Mouse (Mus musculus): ENCODE measurements around the gene Cdc25b. TPM values are rescaled to one million over a fixed set of nuclear protein-coding genes. Genes with fewer than 3 reads are reported as not detected.

The Cdc25b gene
- 65.9 and 79.3 TPM in 2 replicates for polyA plus RNA-seq (2016; fragmentation: Nextera tagmentation; extraction: Ambion mirVana)

DNA sequence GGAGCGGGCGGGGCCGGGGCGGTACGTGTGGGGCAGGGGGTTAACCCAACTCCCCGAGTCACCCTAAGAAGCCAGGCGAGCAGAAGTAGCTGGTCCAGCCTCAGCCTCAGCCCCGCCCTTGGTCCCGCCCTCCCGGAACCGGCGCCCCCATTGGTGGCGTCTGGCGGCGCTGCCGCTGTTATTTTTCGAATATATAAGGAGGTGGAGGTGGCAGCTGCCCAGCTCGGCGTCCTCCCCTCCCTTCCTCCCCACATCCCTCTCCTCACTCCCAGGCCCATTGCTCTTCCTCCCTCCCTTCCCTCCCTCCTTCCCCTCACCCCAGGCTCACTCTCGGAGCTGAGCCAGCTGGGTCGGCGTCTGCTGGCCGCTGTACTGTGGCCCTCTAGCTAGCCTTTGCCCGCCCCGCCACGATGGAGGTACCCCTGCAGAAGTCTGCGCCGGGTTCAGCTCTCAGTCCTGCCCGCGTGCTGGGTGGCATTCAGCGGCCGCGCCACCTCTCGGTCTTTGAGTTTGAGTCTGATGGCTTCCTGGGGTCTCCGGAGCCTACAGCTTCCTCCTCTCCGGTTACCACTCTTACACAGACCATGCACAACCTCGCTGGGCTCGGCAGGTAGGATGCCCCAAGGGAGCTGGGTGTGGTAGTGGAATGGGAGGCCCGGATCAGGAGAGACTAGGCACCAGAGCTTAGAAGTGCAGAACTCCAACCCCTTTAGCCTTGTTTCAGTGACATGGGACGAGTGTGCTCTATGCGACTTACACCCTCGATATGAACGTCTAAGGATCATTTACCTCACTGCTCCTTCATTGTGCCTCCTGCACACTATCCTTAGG lies at the start of gene Cdc25b, which contains the start of gene Spef1:
Gene Cdc25b, plus strand, starts transcription at position 179 of the 831 bp plus-strand sequence.
Gene Spef1, minus strand, starts transcription at position 512 of the 831 bp plus-strand sequence.
- Histone ChIP-seq H3K27me3 (ENCODE audit: poor library complexity, severe bottlenecking) (peaks cover 16% of the 10 kb centered on the region), H3K4me3 (peak within 1 kb of the TSS; percentile 83), H3K36me3 (replicated peaks) (peaks cover 32% of the 10 kb centered on the region), H3K27ac (peak within 1 kb of the TSS; percentile 96), H3K4me1 (peaks cover 62% of the 10 kb centered on the region), H3K9me3 (no peaks in the 10 kb centered on the region)
- under 1% methylated on average over 43 of the region's 43 CpGs for WGBS
- peak; percentile 88 for DNase-seq (ENCODE audit: extremely low spot score, low spot score)

DNA sequence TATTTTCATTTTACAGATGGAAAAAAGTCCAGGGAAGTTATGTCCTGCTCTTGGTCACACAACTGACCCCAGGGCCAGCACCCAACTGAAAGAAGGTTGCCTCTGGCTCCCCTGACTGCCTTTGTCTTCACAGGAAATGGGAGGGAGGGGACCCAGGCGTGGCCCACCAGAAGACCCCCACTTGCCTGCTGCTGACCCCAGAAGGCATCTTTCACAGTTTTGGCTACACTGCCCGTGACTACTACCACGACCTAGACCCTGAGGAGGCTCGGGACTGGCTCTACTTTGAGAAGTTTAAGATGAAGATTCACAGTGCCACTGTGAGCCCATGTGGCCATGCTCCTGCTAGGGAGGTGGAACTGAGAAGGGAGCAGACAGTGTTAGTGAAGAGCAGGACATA lies 48.5 kb upstream of the Cdc25b start:
- H3K27ac ChIP-seq = no peak overlapping the region
- H3K4me1 ChIP-seq = peaks cover 57% of the 10 kb centered on the region
- WGBS = 88% methylated on average over 4 of the region's 4 CpGs

DNA sequence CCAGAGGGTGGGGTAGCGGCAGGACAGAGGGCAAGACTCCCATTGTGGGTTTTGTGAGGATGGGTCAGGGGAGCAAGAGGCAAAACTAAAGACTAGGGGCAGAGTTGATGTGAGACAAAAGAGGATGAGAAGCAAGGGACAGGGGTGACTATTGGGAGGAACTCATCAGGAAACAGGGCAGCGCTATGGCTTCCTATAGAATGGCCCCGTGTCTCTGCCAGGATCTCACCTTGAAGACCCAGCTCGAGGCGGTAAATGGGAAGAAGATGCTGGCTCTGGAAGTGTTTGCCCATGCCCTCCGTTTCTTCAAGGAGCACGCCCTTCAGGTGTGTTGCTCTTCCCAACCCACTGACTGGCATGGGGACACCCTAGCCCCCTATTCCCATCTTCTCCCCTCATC lies 48.0 kb upstream of the Cdc25b start:
- no peak for DNase-seq (ENCODE audit: extremely low spot score, low spot score)
- H3K36me3 ChIP-seq (replicated peaks) = peaks cover 36% of the 10 kb centered on the region
- H3K27ac ChIP-seq = no peak overlapping the region
- peaks cover 58% of the 10 kb centered on the region for H3K4me1 ChIP-seq
- no peaks in the 10 kb centered on the region for H3K9me3 ChIP-seq
- no peaks in the 10 kb centered on the region for H3K27me3 ChIP-seq (ENCODE audit: poor library complexity, severe bottlenecking)
- 96% methylated on average over 7 of the region's 7 CpGs for WGBS
- H3K4me3 ChIP-seq = no peak overlapping the region

More for the DNA sequence above, 48.5 kb upstream of the Cdc25b start:
- H3K36me3 ChIP-seq (replicated peaks) = peaks cover 31% of the 10 kb centered on the region
- DNase-seq (ENCODE audit: extremely low spot score, low spot score) = no peak
- no peaks in the 10 kb centered on the region for H3K27me3 ChIP-seq (ENCODE audit: poor library complexity, severe bottlenecking)
- no peaks in the 10 kb centered on the region for H3K9me3 ChIP-seq
- H3K4me3 ChIP-seq = no peak overlapping the region

DNA sequence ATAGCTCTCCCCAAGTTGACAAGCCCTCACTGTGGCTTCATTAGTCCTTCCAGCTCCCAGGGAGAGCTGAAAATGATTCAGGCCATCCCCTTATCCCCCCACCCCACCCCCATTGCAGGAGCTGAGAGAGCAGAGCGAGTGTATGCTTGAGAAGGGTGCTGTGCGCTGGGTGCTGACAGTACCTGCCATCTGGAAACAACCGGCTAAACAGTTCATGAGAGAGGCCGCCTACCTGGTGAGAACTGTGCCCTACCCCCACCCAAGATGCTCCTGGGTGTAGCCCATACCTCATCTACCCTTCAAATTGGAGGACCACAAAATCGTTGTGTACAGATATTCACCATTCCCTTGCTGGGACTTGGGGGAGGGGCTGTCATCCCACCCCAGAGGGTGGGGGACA lies 47.5 kb upstream of the Cdc25b start:
- 94% methylated on average over 5 of the region's 5 CpGs for WGBS
- Histone ChIP-seq H3K9me3 (no peaks in the 10 kb centered on the region), H3K4me1 (peaks cover 53% of the 10 kb centered on the region), H3K27ac (no peak overlapping the region), H3K4me3 (no peak overlapping the region), H3K36me3 (replicated peaks) (peaks cover 40% of the 10 kb centered on the region), H3K27me3 (ENCODE audit: poor library complexity, severe bottlenecking) (no peaks in the 10 kb centered on the region)
- no peak for DNase-seq (ENCODE audit: extremely low spot score, low spot score)

DNA sequence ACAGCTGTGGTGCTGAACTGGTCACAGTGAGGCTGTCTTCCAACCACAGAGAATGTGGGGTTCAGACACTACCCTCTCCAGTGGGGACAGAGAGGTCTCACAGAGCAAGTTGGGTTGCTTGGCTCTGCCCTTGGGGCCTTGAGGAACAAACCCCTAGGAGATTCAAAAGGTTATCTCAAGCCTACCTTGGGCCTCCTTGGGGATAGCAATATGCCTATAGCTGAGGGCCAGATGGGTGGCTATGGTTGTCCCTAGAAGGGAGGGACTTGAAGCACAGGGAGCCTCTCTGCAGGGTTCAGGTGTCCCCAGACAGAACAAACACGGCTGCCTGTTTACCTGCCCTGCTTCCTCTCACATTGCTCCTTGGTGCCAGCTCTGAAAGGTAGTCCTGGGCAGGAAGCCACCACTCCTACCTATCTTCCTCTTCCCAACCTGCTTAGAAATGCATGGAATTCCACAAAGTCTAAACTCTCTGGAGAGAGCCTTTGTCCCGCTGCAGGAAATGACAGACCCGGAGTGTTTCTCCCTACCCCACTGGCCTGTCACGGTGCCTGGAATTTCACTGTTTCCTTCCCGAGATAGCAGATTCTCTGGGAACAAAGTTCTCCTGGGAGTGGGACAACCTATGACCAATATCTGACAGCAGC lies 46.7 kb upstream of the Cdc25b start:
- H3K27ac ChIP-seq = 0 out of 2 replicates have a peak overlapping the region, but pooled peaks have one; percentile 41
- H3K4me3 ChIP-seq = no peak overlapping the region
- 78% methylated on average over 5 of the region's 5 CpGs for WGBS
- peaks cover 47% of the 10 kb centered on the region for H3K36me3 ChIP-seq (replicated peaks)
- peaks cover 47% of the 10 kb centered on the region for H3K4me1 ChIP-seq
- no peaks in the 10 kb centered on the region for H3K27me3 ChIP-seq (ENCODE audit: poor library complexity, severe bottlenecking)
- DNase-seq (ENCODE audit: extremely low spot score, low spot score) = no peak
- no peaks in the 10 kb centered on the region for H3K9me3 ChIP-seq

DNA sequence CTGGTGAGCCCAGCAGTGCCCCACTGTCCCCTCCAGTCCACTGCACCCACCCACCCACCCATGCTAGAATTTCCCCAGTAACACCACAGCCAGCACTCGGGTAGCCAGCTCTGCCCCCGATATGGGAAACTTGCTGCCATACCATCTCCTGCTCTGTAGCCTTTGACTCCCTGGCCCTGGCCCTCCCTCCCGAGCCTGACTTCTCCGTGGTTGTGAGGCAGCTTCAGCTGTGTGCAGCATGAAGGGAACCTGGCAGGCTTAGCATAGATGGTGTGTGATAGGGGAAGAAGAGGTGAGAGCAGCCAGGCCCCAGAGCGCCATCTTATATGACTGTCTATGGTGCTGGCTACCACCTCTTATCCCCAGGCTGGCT lies 46.2 kb upstream of the Cdc25b start:
- Histone ChIP-seq H3K4me1 (peaks cover 42% of the 10 kb centered on the region), H3K4me3 (no peak overlapping the region), H3K36me3 (replicated peaks) (peaks cover 52% of the 10 kb centered on the region), H3K9me3 (no peaks in the 10 kb centered on the region), H3K27ac (0 out of 2 replicates have a peak overlapping the region, but pooled peaks have one; percentile 41), H3K27me3 (ENCODE audit: poor library complexity, severe bottlenecking) (no peaks in the 10 kb centered on the region)
- DNase-seq (ENCODE audit: extremely low spot score, low spot score) = no peak
- WGBS = 72% methylated on average over 5 of the region's 5 CpGs

DNA sequence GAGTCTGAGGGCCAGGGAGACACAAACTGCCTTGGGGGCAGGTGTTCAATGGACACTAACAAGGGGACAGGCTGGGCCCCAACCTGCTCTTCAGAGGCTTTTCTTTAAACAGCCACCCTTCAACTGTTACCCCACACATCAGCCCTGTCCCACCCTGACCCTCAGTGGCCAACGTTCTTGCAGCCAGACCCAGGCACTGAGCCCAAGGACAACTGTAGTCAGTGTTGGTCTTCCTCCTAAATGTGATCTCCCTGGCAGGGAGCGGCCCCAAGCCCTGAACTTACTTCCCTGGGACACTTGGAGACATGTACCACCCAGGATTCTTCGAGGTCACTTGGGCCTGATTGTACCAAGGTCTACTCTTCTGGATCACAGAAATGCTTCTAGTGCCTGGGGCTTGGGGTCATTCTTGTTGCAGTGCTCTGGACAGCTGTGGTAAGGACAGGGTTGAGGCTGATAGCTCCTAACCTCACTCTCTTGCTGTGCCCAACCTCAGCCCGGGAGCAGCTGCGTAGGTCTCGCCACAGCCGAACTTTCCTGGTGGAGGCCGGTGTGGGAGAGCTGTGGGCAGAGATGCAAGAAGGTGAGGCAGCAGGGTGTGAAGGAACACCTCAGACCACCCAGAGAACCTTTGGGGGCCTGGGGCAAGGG lies 45.3 kb upstream of the Cdc25b start:
- Histone ChIP-seq H3K4me3 (no peak overlapping the region), H3K9me3 (no peaks in the 10 kb centered on the region), H3K36me3 (replicated peaks) (peaks cover 62% of the 10 kb centered on the region), H3K27me3 (ENCODE audit: poor library complexity, severe bottlenecking) (no peaks in the 10 kb centered on the region), H3K4me1 (peaks cover 35% of the 10 kb centered on the region), H3K27ac (no peak overlapping the region)
- no peak for DNase-seq (ENCODE audit: extremely low spot score, low spot score)
- 92% methylated on average over 8 of the region's 8 CpGs for WGBS

DNA sequence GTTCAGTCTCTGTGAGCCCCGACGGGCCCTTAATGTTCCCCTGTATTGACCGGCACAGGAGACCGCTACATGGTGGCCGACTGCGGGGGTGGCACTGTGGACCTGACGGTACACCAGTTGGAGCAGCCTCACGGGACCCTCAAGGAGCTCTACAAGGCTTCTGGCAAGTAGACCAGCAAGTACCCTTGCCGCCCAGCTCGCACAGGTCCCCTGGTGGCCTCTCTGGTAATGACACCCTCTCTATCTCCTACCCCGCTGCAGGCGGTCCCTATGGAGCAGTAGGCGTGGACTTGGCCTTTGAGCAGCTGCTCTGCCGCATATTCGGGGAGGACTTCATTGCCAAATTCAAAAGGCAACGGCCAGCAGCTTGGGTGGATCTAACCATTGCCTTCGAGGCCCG lies 44.2 kb upstream of the Cdc25b start:
- DNase-seq (ENCODE audit: extremely low spot score, low spot score) = peak; percentile 74
- Histone ChIP-seq H3K4me3 (no peak overlapping the region; the same call in 1 of the 2 replicates), H3K4me1 (peaks cover 30% of the 10 kb centered on the region), H3K9me3 (no peaks in the 10 kb centered on the region), H3K36me3 (replicated peaks) (peaks cover 70% of the 10 kb centered on the region), H3K27ac (no peak overlapping the region), H3K27me3 (ENCODE audit: poor library complexity, severe bottlenecking) (no peaks in the 10 kb centered on the region)
- 38% methylated on average over 18 of the region's 18 CpGs for WGBS

DNA sequence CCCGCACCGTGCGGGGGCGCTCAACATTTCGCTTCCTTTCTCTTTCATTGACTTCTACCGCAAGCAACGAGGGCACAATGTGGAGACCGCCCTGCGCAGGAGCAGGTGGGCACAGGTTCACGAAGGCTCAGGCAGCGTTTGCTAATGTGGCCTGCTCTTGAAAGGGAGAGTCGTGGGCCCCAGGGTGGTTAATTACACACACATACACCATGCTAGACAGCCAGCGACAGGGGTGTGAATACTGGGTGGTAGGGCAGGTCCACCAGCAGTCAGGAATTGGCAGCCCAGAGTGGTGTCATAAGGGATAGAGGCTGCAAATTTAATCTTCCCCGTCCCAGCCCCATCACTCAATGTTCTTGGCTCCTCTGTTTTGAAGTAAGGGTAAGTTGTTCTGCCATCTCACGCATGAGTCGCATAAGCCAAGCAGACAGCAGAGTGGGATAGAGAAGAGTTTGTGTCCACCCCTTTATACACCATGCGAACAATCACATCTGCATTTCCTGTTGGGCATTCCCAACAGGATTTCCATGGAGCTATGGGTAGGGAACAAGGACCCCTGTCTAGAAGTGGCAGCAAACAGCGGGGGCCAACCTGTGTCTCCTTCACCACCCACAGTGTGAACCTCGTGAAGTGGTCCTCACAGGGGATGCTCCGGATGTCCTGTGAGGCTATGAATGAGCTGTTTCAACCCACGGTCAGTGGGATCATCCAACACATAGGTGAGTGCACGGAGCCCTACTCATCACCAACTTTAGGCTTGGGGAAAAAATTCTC lies 43.6 kb upstream of the Cdc25b start:
- peaks cover 26% of the 10 kb centered on the region for H3K4me1 ChIP-seq
- H3K27me3 ChIP-seq (ENCODE audit: poor library complexity, severe bottlenecking) = no peaks in the 10 kb centered on the region
- no peak overlapping the region; the same call in 1 of the 2 replicates for H3K4me3 ChIP-seq
- 68% methylated on average over 22 of the region's 22 CpGs for WGBS
- H3K27ac ChIP-seq = no peak overlapping the region
- no peaks in the 10 kb centered on the region for H3K9me3 ChIP-seq
- peaks cover 71% of the 10 kb centered on the region for H3K36me3 ChIP-seq (replicated peaks)
- no peak for DNase-seq (ENCODE audit: extremely low spot score, low spot score)

DNA sequence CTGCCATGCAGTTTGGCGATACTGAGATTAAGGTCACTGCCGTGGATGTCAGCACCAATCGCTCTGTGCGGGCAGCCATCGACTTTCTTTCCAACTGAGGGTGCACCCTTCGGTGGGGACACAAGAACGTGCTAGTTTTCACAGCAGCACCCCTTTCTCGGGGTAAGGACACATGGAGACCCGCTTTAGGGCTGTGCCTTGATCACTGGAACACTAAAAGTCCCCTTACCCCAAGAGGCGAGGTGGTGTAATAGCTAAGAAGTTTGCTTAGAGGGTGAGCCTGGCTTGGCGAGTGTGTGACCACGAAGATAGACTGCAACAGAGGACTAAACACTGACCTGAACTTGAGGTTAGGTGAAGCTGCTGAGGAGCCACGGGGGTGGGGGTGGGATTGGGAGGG lies 41.6 kb upstream of the Cdc25b start:
- DNase-seq (ENCODE audit: extremely low spot score, low spot score) = no peak
- H3K4me1 ChIP-seq = peaks cover 24% of the 10 kb centered on the region
- H3K9me3 ChIP-seq = no peaks in the 10 kb centered on the region
- H3K27me3 ChIP-seq (ENCODE audit: poor library complexity, severe bottlenecking) = no peaks in the 10 kb centered on the region
- whole genome bisulfite sequencing = 66% methylated on average over 13 of the region's 13 CpGs
- H3K36me3 ChIP-seq (replicated peaks) = peaks cover 78% of the 10 kb centered on the region
- no peak overlapping the region for H3K27ac ChIP-seq
- no peak overlapping the region for H3K4me3 ChIP-seq

DNA sequence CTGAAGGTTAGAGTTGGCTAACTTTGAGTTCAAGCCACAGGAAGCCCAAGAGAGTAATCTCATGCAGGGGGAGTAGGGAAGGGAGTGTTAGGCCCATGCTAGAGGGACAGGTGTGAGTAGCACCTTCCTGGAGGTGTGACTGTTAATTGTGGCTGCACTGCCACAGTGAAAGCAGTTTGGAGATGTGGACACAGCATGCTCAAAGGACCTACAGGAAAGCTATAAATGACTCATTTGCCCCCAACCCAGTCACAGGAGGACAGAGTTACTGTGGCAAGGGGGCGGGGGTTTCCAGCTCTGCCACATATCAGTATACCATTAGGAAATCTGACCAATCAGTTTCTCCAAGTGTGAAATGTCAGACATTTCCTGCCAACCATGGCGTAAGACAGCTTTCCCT lies 41.2 kb upstream of the Cdc25b start:
- Histone ChIP-seq H3K36me3 (replicated peaks) (peaks cover 82% of the 10 kb centered on the region), H3K4me3 (no peak overlapping the region), H3K9me3 (no peaks in the 10 kb centered on the region), H3K27me3 (ENCODE audit: poor library complexity, severe bottlenecking) (no peaks in the 10 kb centered on the region), H3K27ac (no peak overlapping the region), H3K4me1 (peaks cover 20% of the 10 kb centered on the region)
- 95% methylated on average over 2 of the region's 2 CpGs for WGBS
- no peak for DNase-seq (ENCODE audit: extremely low spot score, low spot score)

All from forebrain, embryonic 10.5 days (tissue).